Mouse (Mus musculus) intestine, embryonic 16.5 days (tissue): Measurements from ENCODE around the gene Olfr875. TPM values are rescaled to one million over a fixed set of nuclear protein-coding genes. Genes with fewer than 3 reads are reported as not detected.

Source experiments
- ATAC-seq: fragments of 200-750 bp; cut with Nextera tagmentation; 2 replicates; pipeline ENCODE4 v1.8.0; 2017; ENCODE audit warnings: moderate TSS enrichment, moderate library complexity
- H3K27ac ChIP-seq: fragments of 300-500 bp; sonication (generic); 2 replicates; pipeline ENCODE4 v1.5.1; 2014; ENCODE audit warnings: mild to moderate bottlenecking, low read length
- H3K27me3 ChIP-seq: fragments of 300-500 bp; sonication (generic); replicated peaks from 2 replicates; pipeline ENCODE4 v1.6.1; 2014; ENCODE audit warnings: low read length, control low read depth, mixed read lengths; ENCODE audit not compliant: control insufficient read depth, insufficient read depth
- H3K36me3 ChIP-seq: fragments of 300-500 bp; sonication (generic); 2 replicates; pipeline ENCODE4 v1.6.1; 2014; ENCODE audit warnings: low read length, control low read depth; ENCODE audit not compliant: control insufficient read depth, insufficient read depth
- H3K4me1 ChIP-seq: fragments of 300-500 bp; sonication (generic); 2 replicates; pipeline ENCODE4 v1.6.1; 2014; ENCODE audit warnings: low read length, control low read depth, mixed read lengths; ENCODE audit not compliant: control insufficient read depth, insufficient read depth
- H3K4me2 ChIP-seq: fragments of 300-500 bp; sonication (generic); 2 replicates; pipeline ENCODE4 v1.6.1; 2014; ENCODE audit warnings: low read depth, low read length, control low read depth
- H3K4me3 ChIP-seq: fragments of 300-500 bp; sonication (generic); 2 replicates; pipeline ENCODE4 v1.5.1; 2014; ENCODE audit warnings: mild to moderate bottlenecking, low read length
- H3K9ac ChIP-seq: fragments of 300-500 bp; sonication (generic); 2 replicates; pipeline ENCODE4 v1.6.1; 2014; ENCODE audit warnings: low read depth, low read length
- H3K9me3 ChIP-seq: fragments of 300-500 bp; sonication (generic); 2 replicates; pipeline ENCODE4 v1.6.1; 2016; ENCODE audit warnings: low read length, control low read depth; ENCODE audit not compliant: control insufficient read depth
- WGBS: fragments of 180-500 bp; shearing (Covaris S2); extraction: QIAGEN DNeasy Blood & Tissue Kit; methylation state at CpG from one replicate; pipeline ENCODE4 v1.1.7; 2014; 5-methylcytosine and 5-hydroxymethylcytosine counted together
- polyA plus RNA-seq: library from polyadenylated mRNA; unstranded; fragments of >200 nt; fragmentation: Nextera tagmentation; extraction: Ambion mirVana; gene quantifications from 2 replicates; pipeline ENCODE4 v1.2.1, GENCODE M21; 2015

Olfr875 gene
- polyA plus RNA-seq: not detected in 2 replicates

- Histone ChIP-seq H3K27ac (no peak within 1 kb of the TSS), H3K4me1 (no peaks in the 10 kb centered on the region), H3K36me3 (no peaks in the 10 kb centered on the region), H3K4me2 (no peak within 1 kb of the TSS), H3K4me3 (no peak within 1 kb of the TSS), H3K27me3 (no peaks in the 10 kb centered on the region), H3K9me3 (no peaks in the 10 kb centered on the region), H3K9ac (no peak within 1 kb of the TSS)
- WGBS: 14% methylated on average over 2 of the region's 2 CpGs
- no peak for ATAC-seq
Observed at GRCm38 (mm10) chr9:37771759-37772158, at the start of gene Olfr875. Olfr875 (plus strand) TSS chr9:37771857.

- H3K27ac ChIP-seq: no peak overlapping the region
- H3K36me3 ChIP-seq: no peaks in the 10 kb centered on the region
- H3K9ac ChIP-seq: no peak overlapping the region
- H3K4me3 ChIP-seq: no peak overlapping the region
- no peaks in the 10 kb centered on the region for H3K9me3 ChIP-seq
- 100% methylated on average over 1 of the region's 1 CpGs for WGBS
- H3K4me1 ChIP-seq: no peaks in the 10 kb centered on the region
- H3K4me2 ChIP-seq: no peak overlapping the region
- H3K27me3 ChIP-seq: no peaks in the 10 kb centered on the region
- ATAC-seq: no peak
Observed at GRCm38 (mm10) chr9:37734310-37734709, 37.3 kb upstream of the Olfr875 start.

GRCm38 (mm10) chr9:37744806-37745205 is 26.9 kb upstream of the Olfr875 start, which contains the start of gene Olfr874:
Olfr874 (plus strand) TSS chr9:37745106.
- no peak for ATAC-seq
- H3K4me3 ChIP-seq: no peak within 1 kb of the TSS
- H3K27me3 ChIP-seq: no peaks in the 10 kb centered on the region

GRCm38 (mm10) chr9:37750319-37751075 is 21.2 kb upstream of the Olfr875 start:
- no peaks in the 10 kb centered on the region for H3K36me3 ChIP-seq
- H3K9me3 ChIP-seq: no peaks in the 10 kb centered on the region
- H3K27me3 ChIP-seq: no peaks in the 10 kb centered on the region
- H3K4me2 ChIP-seq: no peak overlapping the region
- no peak for ATAC-seq
- no peaks in the 10 kb centered on the region for H3K4me1 ChIP-seq
- WGBS: 52% methylated on average over 7 of the region's 7 CpGs
- no peak overlapping the region for H3K27ac ChIP-seq
- H3K4me3 ChIP-seq: no peak overlapping the region
- H3K9ac ChIP-seq: no peak overlapping the region

More at GRCm38 (mm10) chr9:37744806-37745205, 26.9 kb upstream of the Olfr875 start, which contains the start of gene Olfr874:
- Histone ChIP-seq H3K4me1 (no peaks in the 10 kb centered on the region), H3K9me3 (no peaks in the 10 kb centered on the region), H3K9ac (no peak within 1 kb of the TSS), H3K4me2 (no peak within 1 kb of the TSS), H3K36me3 (no peaks in the 10 kb centered on the region), H3K27ac (no peak within 1 kb of the TSS)

GRCm38 (mm10) chr9:37751467-37751866 is 20.2 kb upstream of the Olfr875 start:
- no peak overlapping the region for H3K27ac ChIP-seq
- H3K4me1 ChIP-seq: no peaks in the 10 kb centered on the region
- no peak for ATAC-seq
- H3K9me3 ChIP-seq: no peaks in the 10 kb centered on the region
- H3K9ac ChIP-seq: no peak overlapping the region
- no peaks in the 10 kb centered on the region for H3K27me3 ChIP-seq
- H3K36me3 ChIP-seq: no peaks in the 10 kb centered on the region
- WGBS: 61% methylated on average over 2 of the region's 2 CpGs
- no peak overlapping the region for H3K4me3 ChIP-seq
- H3K4me2 ChIP-seq: no peak overlapping the region

GRCm38 (mm10) chr9:37752006-37752405 is 19.7 kb upstream of the Olfr875 start:
- no peak overlapping the region for H3K4me2 ChIP-seq
- H3K36me3 ChIP-seq: no peaks in the 10 kb centered on the region
- no peak overlapping the region for H3K27ac ChIP-seq
- 67% methylated on average over 4 of the region's 4 CpGs for WGBS
- no peaks in the 10 kb centered on the region for H3K27me3 ChIP-seq
- no peak overlapping the region for H3K9ac ChIP-seq
- no peaks in the 10 kb centered on the region for H3K4me1 ChIP-seq
- no peaks in the 10 kb centered on the region for H3K9me3 ChIP-seq
- ATAC-seq: no peak
- H3K4me3 ChIP-seq: no peak overlapping the region

DNA sequence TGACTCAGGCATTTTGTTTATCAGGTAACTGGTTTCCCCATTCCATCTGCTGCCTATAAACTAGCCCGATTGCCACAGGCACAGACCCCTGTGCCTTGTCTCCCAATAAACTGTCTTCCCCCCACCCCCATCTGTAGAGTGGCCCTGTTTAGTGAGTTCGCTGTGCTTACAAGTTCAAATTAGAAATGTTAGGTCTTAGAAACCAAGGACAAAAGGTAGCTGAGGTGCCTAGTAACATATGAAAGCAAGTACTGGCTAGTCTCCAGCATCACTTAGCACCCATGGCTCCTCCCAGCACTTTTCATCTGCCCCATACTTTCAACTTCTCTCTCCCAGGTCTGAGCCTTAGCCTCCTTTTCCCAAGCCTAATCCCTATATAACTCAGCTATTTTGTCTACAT is 9.9 kb upstream of the Olfr875 start:
- Histone ChIP-seq H3K4me2 (no peak overlapping the region), H3K27me3 (no peaks in the 10 kb centered on the region), H3K4me3 (no peak overlapping the region), H3K9me3 (no peaks in the 10 kb centered on the region), H3K27ac (no peak overlapping the region), H3K4me1 (no peaks in the 10 kb centered on the region), H3K36me3 (no peaks in the 10 kb centered on the region), H3K9ac (no peak overlapping the region)
- 81% methylated on average over 2 of the region's 2 CpGs for WGBS
- ATAC-seq: no peak

DNA sequence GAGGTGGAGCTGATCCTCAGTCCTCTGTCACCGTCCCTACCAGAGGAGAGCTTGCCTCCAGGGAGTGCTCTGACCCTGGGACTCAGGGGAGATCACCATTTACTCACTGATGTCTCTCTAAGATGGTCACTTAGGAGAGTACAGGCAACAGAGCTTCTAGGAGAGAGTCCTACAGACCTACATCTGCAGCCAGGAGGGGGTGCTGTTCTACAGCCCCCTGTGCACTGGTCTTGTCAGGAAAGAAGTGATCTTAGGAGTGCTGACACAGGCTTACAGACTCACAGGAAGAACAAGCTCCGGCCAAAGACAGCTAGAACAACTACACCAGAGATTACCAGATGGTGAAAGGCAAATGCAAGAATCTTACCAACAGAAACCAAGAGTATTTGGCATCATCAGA is 9.1 kb upstream of the Olfr875 start:
- Histone ChIP-seq H3K27ac (no peak overlapping the region), H3K27me3 (no peaks in the 10 kb centered on the region), H3K9me3 (no peaks in the 10 kb centered on the region), H3K9ac (no peak overlapping the region), H3K4me2 (no peak overlapping the region), H3K4me1 (no peaks in the 10 kb centered on the region), H3K4me3 (no peak overlapping the region), H3K36me3 (no peaks in the 10 kb centered on the region)
- ATAC-seq: no peak
- WGBS: 53% methylated on average over 2 of the region's 2 CpGs

DNA sequence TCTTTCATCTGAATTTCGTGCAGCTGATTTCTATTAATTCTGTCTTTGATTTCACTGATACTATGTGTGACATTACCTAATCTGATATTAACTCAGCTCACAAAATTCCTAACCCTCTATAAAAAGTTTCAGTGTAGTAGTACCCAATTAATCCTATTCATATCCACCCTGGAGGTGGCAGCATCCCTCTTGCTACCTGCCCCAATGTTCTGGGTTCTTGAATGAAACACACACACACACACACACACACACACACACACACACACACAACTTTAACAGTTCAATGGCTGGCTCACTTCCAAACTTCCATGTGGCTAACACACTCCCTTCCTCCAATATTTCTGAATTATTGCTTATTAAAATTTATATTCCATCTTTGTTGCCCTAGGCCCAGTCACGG is 996 bp upstream of the Olfr875 start:
- H3K36me3 ChIP-seq: no peaks in the 10 kb centered on the region
- no peak overlapping the region for H3K4me3 ChIP-seq
- H3K4me2 ChIP-seq: no peak overlapping the region
- 65% methylated on average over 2 of the region's 2 CpGs for WGBS
- no peaks in the 10 kb centered on the region for H3K27me3 ChIP-seq
- no peaks in the 10 kb centered on the region for H3K9me3 ChIP-seq
- H3K27ac ChIP-seq: no peak overlapping the region
- H3K4me1 ChIP-seq: no peaks in the 10 kb centered on the region
- no peak for ATAC-seq
- H3K9ac ChIP-seq: no peak overlapping the region
